Mouse (Mus musculus) kidney, adult 11 months (tissue): Measurements from ENCODE around the gene Vmn1r198.
"Not testable (repeated sequence)": the region's sequence is repeated elsewhere in the genome, so short reads cannot be mapped to it uniquely, and the experiment has no call there.

Source experiments
- DNase-seq: peaks from one replicate; pipeline ENCODE4 v3.0.0; 2022

Vmn1r198 gene

DNA sequence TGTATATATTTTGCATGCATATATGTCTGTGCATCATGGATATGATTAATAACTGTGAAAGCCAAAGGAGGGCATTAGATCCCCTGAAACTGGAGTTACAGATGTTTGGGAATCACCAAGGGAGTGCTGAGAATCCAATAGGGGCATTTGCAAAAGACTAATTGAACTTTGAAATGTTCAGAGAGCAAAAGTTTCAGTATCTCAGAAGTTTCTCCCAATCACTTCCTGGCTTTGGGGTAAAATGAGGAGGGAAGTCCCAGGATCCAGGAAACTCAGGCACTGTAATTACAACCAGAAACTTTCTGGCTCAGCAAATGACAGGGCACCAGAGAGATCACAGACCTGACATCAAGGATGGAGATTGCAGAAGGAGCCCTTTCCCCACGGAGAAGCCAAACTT, at the start of gene Vmn1r198:
Gene Vmn1r198, plus strand, starts transcription at position 301 of the 400 bp plus-strand sequence.
- DNase-seq, result no peak

- DNase-seq, result not testable (repeated sequence)
Observed at GRCm38 (mm10) chr13:22308075-22308474, 42.1 kb upstream of the Vmn1r198 start.

DNA sequence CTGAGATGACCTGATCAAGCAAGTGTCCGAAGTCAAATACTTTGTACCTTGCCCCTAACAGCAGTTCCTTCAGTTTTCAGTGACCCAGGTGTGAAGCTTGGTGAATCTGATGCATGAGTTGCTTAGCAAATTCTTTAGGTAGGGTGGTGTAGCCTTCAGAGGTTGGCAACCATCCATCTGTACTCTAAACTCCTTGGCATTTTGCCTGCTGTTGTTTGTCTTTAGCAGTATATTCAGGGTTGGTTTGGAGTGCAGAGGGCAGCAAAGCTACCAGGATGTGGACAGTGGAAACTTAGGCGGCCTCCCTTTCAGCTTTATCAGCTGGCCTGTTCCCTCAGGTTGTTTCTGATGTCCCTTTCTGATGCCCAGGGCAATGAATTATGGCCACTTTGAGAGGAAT, 34.8 kb upstream of the Vmn1r198 start:
- DNase-seq, result peak; percentile 18

GRCm38 (mm10) chr13:22317366-22317765, 32.8 kb upstream of the Vmn1r198 start:
- no peak for DNase-seq

- no peak for DNase-seq
Observed at GRCm38 (mm10) chr13:22320091-22320490, 30.1 kb upstream of the Vmn1r198 start.

DNA sequence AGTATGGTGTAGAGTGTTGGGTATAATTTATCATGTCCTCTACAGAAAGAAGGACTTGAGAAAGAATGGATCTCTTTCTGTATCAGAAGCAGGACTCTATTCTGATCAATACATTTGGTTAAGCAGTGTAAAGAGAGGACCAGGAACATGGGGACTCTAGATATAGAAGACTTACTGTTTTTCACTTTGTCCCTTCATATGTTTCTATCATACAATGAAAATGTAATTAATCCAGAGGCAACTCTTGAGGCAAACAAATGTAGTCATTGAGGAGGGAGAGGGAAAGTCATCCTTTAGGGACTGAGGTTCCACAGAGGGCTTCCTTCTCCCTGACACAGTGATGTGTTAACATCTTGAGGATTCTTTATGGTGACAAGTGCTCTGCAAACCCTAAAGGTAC, 25.9 kb upstream of the Vmn1r198 start, which contains the start of gene Vmn1r197:
Gene Vmn1r197, plus strand, starts transcription at position 301 of the 400 bp plus-strand sequence.
- DNase-seq, result no peak

- no peak for DNase-seq
Observed at GRCm38 (mm10) chr13:22333269-22333668, 16.9 kb upstream of the Vmn1r198 start.

DNA sequence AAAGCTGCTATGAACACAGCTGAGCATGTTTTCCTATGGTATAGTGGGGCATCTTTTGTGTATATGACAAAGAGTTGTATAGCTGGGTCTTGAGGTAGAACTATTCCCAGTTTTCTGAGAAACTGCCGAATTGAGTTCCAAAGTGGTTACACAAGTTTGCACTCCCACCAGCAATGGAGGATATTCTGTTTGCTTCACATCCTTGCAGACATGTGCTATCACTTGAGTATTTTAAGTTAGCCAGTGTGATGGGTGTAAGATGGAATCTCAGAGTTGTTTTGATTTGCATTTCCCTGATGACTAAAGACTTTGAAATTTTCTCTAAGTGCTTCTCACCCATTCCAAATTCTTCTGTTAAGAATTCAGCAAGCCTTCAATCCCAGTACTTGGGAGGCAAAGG, 14.6 kb upstream of the Vmn1r198 start:
- DNase-seq, result no peak

DNA sequence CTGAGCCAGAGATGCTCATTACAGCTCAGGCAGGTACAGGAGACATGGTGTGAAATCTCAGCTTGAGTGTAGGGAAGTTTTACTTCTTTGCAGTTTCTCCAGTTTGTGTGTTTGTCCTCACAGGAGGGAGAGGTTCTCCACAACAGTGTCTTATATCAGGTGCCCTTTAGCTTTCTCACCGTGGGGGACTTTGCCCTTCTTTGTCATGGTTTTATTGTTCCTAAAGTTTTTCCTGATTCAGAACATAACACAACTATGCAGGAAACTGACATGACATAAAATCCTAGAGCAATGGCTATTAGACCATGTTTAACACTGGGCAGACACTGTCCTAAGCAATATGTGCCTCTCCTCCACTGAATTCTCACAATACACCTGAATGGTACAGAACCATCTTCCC, 649 bp downstream of the Vmn1r198 start:
- no peak for DNase-seq

GRCm38 (mm10) chr13:22379518-22379917, 29.4 kb downstream of the Vmn1r198 start, which contains the start of gene Vmn1r199:
Vmn1r199 (plus strand) TSS chr13:22379818.
- no peak for DNase-seq

GRCm38 (mm10) chr13:22381128-22381527, 31.0 kb downstream of the Vmn1r198 start:
- DNase-seq, result not testable (repeated sequence)

DNA sequence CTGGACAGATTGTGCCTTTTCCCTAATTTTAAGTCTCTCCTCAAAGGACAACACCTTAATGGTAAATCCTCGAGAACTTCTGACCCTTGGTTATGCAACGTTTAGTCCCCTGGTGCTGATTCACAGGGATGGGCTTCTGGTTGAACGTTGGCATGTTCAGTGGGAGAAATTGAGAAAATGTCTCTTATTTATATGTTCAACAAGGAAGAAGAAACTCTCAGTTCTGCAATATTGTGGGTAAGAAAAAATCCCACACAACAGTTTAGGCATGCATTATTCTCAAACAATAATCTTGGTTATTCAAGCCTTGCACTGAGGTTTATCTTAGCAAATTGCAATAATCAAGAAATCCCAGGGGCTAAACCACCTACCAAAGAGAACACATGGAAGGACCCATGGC, 33.2 kb downstream of the Vmn1r198 start:
- DNase-seq, result no peak

DNA sequence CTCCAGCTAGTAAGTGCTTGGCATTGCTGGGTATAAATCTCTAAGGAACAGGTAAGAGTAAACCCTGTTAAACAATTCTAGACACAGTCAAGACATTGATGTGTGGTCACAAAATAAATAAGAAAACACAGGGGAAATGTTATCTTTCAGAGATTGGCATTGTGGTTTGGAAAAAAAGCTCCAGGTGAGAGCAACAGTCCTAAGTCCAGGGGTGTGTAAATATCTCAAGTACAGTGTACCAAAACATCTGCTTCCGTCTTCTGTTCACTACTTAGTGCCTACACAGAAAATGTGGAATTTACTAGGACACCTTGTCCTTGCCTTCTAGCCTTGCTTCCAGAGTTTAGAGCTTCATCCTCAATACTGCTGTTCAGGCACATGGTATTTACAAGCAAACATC, 36.9 kb downstream of the Vmn1r198 start:
- no peak for DNase-seq

- DNase-seq, result no peak
Observed at GRCm38 (mm10) chr13:22390073-22390472, 39.9 kb downstream of the Vmn1r198 start, which contains the start of gene Vmn1r200. Vmn1r200 (plus strand) TSS chr13:22390373.

- no peak for DNase-seq
Observed at GRCm38 (mm10) chr13:22402978-22403377, 52.8 kb downstream of the Vmn1r198 start.
